Mouse (Mus musculus): ENCODE data around the gene Btbd18.
"Not testable (repeated sequence)": the region's sequence is repeated elsewhere in the genome, so short reads cannot be mapped to it uniquely, and the experiment has no call there.

The Btbd18 gene

DNA sequence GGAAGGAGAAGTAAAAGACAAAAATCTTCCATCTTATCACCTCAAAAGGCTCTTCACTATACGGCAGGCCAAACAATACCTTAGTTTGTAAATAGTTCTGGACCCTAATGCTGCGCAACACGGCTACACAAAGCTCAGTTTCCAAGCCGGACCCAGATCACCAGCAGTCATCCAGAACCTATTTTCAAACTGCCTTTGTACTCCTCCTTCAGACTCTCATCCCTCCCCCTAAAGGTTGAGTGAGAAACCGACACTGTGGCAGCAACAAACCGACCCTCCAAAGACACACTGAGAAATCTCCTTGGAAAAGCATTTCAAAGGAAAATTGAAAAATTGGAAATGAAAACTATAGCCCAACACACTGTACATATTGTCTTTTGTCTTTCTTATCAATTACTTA, 10.5 kb upstream of the Btbd18 start:
- no peak for DNase-seq

DNA sequence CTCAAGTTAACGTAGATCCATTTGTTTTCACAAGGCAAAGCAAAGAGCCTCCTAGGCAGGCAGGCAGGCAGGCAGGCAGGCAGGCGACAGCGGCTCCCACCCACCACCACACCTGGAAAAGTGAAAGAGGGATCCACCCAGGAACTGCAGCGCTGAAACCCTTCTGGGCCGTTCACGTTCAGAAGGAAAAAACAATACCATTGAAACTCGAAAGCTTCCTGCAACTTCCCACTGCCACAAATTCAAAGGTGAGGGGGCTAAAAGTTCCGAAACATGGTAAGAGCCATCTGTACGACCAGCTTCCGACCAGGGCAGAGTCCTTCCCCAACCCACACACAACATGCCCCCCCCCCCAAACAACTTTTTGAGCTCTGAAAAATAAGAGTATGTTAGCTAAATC, 9.2 kb upstream of the Btbd18 start:
- DNase-seq: no peak

DNA sequence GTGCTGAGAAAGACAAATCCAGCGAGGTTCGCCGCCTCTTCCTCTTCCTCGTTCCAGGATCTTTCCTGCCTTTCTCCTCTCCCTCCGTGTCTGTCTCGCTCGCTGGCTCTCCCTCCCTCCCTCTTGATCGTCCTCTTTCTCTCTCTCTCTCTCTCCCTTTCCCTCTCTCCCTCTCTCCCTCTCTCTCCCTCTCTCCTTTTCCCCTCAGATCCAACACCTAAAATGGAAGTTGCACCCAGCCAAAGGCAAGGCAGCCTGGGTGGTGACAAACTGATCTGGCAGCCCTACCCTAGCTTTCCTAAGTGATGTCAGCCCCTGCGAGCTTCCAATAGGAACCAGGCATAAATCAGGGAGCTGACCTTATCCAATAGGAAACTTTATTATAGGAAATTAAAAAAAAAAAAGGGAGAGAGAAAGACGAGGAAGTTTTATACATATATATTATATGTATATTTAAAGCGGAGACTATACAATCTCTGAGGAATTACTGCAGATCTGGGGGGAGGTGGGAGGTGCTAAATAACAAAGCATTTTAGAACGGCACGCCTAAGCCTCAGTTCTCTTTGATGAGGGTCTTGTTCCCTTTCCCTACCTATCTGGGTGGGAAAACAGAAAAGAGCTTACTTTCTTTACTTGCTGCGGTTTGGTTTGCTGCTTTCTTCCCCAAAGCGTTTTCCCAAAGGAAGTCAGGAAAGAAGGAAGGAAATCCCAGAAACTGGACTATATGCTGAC, 8.2 kb upstream of the Btbd18 start, which contains the start of gene Ctnnd1:
Gene Ctnnd1, minus strand, starts transcription at position 302 of the 732 bp plus-strand sequence.
- DNase-seq: peak; percentile 88 to 92

GRCm38 (mm10) chr2:84653354-84653753, 5.5 kb upstream of the Btbd18 start:
- no peak for DNase-seq

GRCm38 (mm10) chr2:84655864-84656263, 3.0 kb upstream of the Btbd18 start:
- DNase-seq: no peak

GRCm38 (mm10) chr2:84660253-84660652, 1.4 kb downstream of the Btbd18 start:
- peak; percentile 29 to 68 for DNase-seq

DNA sequence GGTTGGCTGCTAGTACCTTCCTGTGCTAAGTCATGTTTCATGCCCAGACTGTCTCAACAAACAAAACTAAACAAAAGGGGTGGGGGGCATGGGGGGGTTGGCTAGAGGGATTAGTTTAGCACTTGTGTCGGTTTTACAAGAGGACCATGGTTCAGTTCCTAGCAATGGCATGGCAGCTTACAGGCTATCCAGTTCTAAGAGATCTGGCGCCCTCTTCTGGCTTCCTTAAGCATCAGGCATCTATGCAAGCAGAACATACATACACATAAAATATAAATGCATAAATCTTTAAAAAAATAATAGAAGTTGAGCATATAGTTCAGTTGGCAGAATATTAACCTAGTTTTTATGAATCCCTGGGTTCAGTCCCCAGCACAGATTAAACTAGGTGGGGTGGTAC, 4.0 kb downstream of the Btbd18 start:
- DNase-seq: peak; percentile 47 to 58

- DNase-seq: no peak
Measured at GRCm38 (mm10) chr2:84666081-84666480, 7.2 kb downstream of the Btbd18 start.

GRCm38 (mm10) chr2:84669828-84670568, 11.1 kb downstream of the Btbd18 start:
- DNase-seq: peak; percentile 41 to 50

DNA sequence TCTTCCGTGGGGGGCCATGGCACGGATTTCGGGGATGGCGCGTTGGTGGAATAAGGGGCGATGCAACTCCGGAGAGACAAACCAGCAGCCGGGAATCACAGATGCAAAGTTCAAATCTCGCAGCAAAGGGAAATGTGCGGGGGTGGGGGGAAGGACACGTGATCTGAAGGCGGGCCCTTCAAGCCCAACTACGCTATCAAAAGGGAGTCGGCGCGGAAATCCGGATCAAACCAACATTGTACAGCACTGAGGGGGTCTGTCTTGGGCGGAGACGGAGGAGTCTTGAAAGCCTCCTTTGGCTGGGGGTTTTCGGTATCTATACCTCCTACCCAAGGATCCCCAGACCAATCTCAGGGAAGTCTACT, 11.7 kb downstream of the Btbd18 start, which contains the start of gene Selenoh:
Gene Selenoh, minus strand, starts transcription at position 202 of the 365 bp plus-strand sequence.
- DNase-seq: peak; percentile 80 to 88

DNA sequence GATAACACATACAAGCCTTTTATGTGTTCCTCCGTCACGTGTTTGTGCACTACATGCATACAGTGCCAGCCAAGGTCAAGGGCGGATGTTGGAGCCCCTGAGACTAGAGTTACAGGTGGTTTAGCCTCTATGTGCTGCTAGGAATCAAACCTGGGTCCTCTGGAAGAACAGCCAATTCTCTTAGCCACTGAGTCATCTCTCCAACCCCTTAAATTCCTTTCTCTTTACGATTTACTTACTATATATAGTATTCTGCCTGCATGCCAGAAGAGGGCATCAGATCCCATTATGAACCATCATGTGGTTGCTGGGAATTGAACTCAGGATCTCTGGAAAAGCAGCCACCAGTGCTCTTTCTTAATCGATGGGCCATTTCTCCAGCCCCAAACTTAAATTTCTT, 12.7 kb downstream of the Btbd18 start:
- DNase-seq: not testable (repeated sequence)

- no peak for DNase-seq
Measured at GRCm38 (mm10) chr2:84677270-84677967, 18.5 kb downstream of the Btbd18 start.

- DNase-seq: peak; percentile 96 to 97
Measured at GRCm38 (mm10) chr2:84677968-84678880, 19.3 kb downstream of the Btbd18 start, which contains the start of the genes Gm28635 and Med19. Gene Gm28635 (minus strand): TSS chr2:84678041. Gene Med19 (plus strand): TSS chr2:84678402.

- DNase-seq: no peak
Measured at GRCm38 (mm10) chr2:84679016-84679415, 20.1 kb downstream of the Btbd18 start, which contains the start of gene Tmx2. Gene Tmx2 (minus strand): TSS chr2:84679140.

GRCm38 (mm10) chr2:84682605-84683183, 23.8 kb downstream of the Btbd18 start:
- no peak for DNase-seq

GRCm38 (mm10) chr2:84688080-84688844, 29.4 kb downstream of the Btbd18 start:
- no peak for DNase-seq

- DNase-seq: no peak
Measured at GRCm38 (mm10) chr2:84690050-84690449, 31.2 kb downstream of the Btbd18 start.

DNA sequence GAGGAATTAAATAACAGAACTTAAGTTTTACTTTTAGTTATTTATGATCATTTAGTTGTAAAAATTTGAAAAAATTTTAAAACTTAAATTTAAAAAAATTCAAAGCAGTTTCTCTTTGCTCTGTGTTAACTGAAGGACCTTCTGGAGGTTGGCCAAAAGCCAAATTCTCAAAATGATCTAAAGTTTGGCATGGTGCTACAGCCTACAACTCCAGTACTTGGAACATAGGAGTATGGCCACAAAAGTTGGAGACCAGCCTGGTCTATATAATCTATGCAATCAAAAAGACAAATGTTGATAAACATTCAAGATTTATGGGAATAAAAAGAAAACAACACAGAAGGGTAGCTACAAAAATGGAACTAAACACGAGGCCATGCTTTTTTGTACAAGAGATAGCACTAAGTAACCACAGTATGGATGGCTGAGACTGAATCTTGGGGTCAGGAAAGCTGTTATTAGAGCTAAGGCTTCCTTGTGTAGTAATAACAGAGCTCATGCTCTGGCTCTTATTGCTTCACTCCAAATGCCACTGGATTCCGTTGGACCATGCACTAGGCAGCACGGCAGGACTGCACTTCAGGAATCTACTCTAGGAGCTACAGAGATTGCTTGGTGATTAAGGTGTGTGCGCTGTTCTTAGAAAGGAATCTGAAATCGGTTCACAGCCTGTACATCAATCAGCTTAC, 36.3 kb downstream of the Btbd18 start:
- no peak for DNase-seq

DNA sequence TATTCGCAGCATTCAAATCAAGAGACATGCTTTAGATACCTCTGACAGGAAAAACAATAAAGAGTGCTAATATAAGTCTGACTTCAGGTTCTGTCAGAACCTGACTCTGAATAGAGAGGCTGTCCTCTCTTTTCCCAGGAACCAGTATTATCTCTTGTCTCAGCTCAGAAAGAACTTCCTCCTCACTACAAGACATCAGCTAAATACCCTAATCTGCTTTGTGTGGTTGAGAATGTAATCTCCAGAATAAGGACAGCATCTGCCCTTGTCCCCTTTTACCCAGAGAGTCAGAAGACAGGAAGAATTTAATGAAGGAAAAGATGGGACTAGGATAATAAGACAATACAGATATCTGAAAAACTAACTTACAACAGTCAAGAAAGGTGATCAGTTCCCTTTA, 44.6 kb downstream of the Btbd18 start:
- no peak for DNase-seq

DNA sequence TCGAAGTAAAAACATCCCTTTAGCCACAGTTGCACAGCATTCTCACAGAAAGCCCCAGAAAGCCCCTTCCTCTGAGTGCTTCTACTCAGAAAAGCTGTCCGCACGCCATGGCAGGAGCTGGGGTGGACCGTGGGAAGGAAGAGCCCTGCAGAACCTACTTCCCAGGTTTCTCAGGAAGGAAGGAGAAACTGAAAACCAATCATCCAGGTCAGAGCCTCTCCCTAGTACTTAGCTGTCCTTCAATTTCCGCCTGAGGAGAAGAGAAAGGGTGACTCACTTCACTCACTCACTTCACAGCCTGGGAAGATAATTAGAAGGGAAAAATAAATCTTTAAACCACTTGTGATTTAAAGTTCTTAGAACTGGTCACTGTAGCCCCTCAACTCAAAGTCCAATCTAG, 45.5 kb downstream of the Btbd18 start:
- DNase-seq: no peak
